Mouse (Mus musculus) layer of hippocampus, postnatal 25 days (tissue): ENCODE measurements around the gene Ptprn2. TPM values are rescaled to one million over a fixed set of nuclear protein-coding genes. Genes with fewer than 3 reads are reported as not detected.

Experiments
- DNase-seq, 2 experiments: peaks; one replicate each; pipeline ENCODE4 v3.0.0; 2022; ENCODE audit warnings: mixed read lengths in 2 of 2, low spot score in 1 of 2; ENCODE audit errors: extremely low spot score in 1 of 2
- total RNA-seq, 2 experiments: library from RNA; stranded (reverse); gene quantifications; 2 replicates each; pipeline ENCODE4 v1.2.3; 2021

The Ptprn2 gene
- total RNA-seq, 2 experiments from 2014 or later = 303 to 317 TPM

- DNase-seq = no peak
These were observed 100.6 kb downstream of the Ptprn2 start for GRCm38 (mm10) chr12:116586167-116586566.

- no peak for DNase-seq
These were observed 102.0 kb downstream of the Ptprn2 start for GRCm38 (mm10) chr12:116587548-116587947.

GRCm38 (mm10) chr12:116590076-116590475, 104.6 kb downstream of the Ptprn2 start:
- DNase-seq = no peak

- DNase-seq = no peak
These were observed 108.9 kb downstream of the Ptprn2 start for GRCm38 (mm10) chr12:116594457-116594856.

- no peak for DNase-seq
These were observed 109.5 kb downstream of the Ptprn2 start for GRCm38 (mm10) chr12:116594866-116595610.

GRCm38 (mm10) chr12:116595727-116596126, 110.2 kb downstream of the Ptprn2 start:
- no peak for DNase-seq

- no peak for DNase-seq
These were observed 111.5 kb downstream of the Ptprn2 start for GRCm38 (mm10) chr12:116596993-116597392.

GRCm38 (mm10) chr12:116597670-116598069, 112.2 kb downstream of the Ptprn2 start:
- DNase-seq = no peak

- DNase-seq = no peak
These were observed 112.8 kb downstream of the Ptprn2 start for GRCm38 (mm10) chr12:116598123-116599005.

GRCm38 (mm10) chr12:116599537-116599936, 114.0 kb downstream of the Ptprn2 start:
- peak in 1 of 2 experiments; percentile 45 for DNase-seq

GRCm38 (mm10) chr12:116600054-116600453, 114.5 kb downstream of the Ptprn2 start:
- DNase-seq = no peak

GRCm38 (mm10) chr12:116601395-116601794, 115.9 kb downstream of the Ptprn2 start:
- DNase-seq = no peak

GRCm38 (mm10) chr12:116601921-116602320, 116.4 kb downstream of the Ptprn2 start:
- no peak for DNase-seq

- no peak for DNase-seq
These were observed 123.1 kb downstream of the Ptprn2 start for GRCm38 (mm10) chr12:116608598-116608997.

- DNase-seq = peak; percentile 66 to 95
These were observed 134.3 kb downstream of the Ptprn2 start for GRCm38 (mm10) chr12:116619868-116620267.

- DNase-seq = no peak
These were observed 134.8 kb downstream of the Ptprn2 start for GRCm38 (mm10) chr12:116620299-116620698.

GRCm38 (mm10) chr12:116621325-116622040, 136.0 kb downstream of the Ptprn2 start:
- DNase-seq = no peak

- peak in 1 of 2 experiments; percentile 49 for DNase-seq
These were observed 137.3 kb downstream of the Ptprn2 start for GRCm38 (mm10) chr12:116622665-116623387.

GRCm38 (mm10) chr12:116625391-116626281, 140.1 kb downstream of the Ptprn2 start:
- DNase-seq = peak in 1 of 2 experiments; percentile 63
